Mouse (Mus musculus): ENCODE results near the gene Npdc1. TPM values are rescaled to one million over a fixed set of nuclear protein-coding genes. Genes with fewer than 3 reads are reported as not detected.

The Npdc1 gene
- total and polyA plus RNA-seq, 3 experiments: not detected

- TF ChIP-seq ZMIZ1 (IDR thresholded peaks at IDR 0.05; ENCODE audit: low read depth, low read length) (no peak), USF1 (IDR thresholded peaks at IDR 0.05; ENCODE audit: low read depth, low read length) (no peak)
Measured at GRCm38 (mm10) chr2:25402377-25402971, 3.3 kb downstream of the Npdc1 start (continued).

- no peak overlapping the region for H3K9ac ChIP-seq (ENCODE audit: control insufficient read depth, low read depth, low read length, poor library complexity, severe bottlenecking)
Measured at GRCm38 (mm10) chr2:25402972-25403601, 3.9 kb downstream of the Npdc1 start.

GRCm38 (mm10) chr2:25403994-25404393 is 4.8 kb downstream of the Npdc1 start:
- no peak for TF ChIP-seq UBTF (IDR thresholded peaks at IDR 0.05; ENCODE audit: borderline replicate concordance, insufficient read depth, low read depth, low read length)
- TF ChIP-seq ZMIZ1 (IDR thresholded peaks at IDR 0.05; ENCODE audit: low read depth, low read length): no peak
- no peak for TF ChIP-seq SIN3A (IDR thresholded peaks at IDR 0.05; ENCODE audit: low read length)
- no peak for TF ChIP-seq POLR2A (IDR thresholded peaks at IDR 0.05; ENCODE audit: control insufficient read depth in 1 of 2, insufficient read depth in 1 of 2, low read depth in 1 of 2, low read length in 2 of 2, poor library complexity in 1 of 2)
- TF ChIP-seq ZNF384 (IDR thresholded peaks at IDR 0.05; ENCODE audit: low read depth, low read length): no peak
- TF ChIP-seq CTCF (IDR thresholded peaks at IDR 0.05 in 2 of 3, conservative IDR thresholded peaks at IDR 0.05 in 1 of 3; ENCODE audit: control insufficient read depth in 1 of 3, insufficient read depth in 1 of 3, low read depth in 2 of 3, low read length in 3 of 3, poor library complexity in 1 of 3, severe bottlenecking in 1 of 3): no peak
- TF ChIP-seq GATA1 (IDR thresholded peaks at IDR 0.05; ENCODE audit: low read depth, low read length): no peak
- TF ChIP-seq POLR2AphosphoS5 (IDR thresholded peaks at IDR 0.05; ENCODE audit: borderline replicate concordance, low read depth, low read length): no peak
- no peak for TF ChIP-seq GABPA (IDR thresholded peaks at IDR 0.05; ENCODE audit: low read depth, low read length)
- TF ChIP-seq JUND (IDR thresholded peaks at IDR 0.05; ENCODE audit: low read depth, low read length): no peak
- no peaks in the 10 kb centered on the region for H3K79me2 ChIP-seq (ENCODE audit: control insufficient read depth, insufficient read depth, low read length, poor library complexity)

More at GRCm38 (mm10) chr2:25402972-25403601, 3.9 kb downstream of the Npdc1 start:
- no peaks in the 10 kb centered on the region for H3K36me3 ChIP-seq (ENCODE audit: control insufficient read depth in 1 of 2, insufficient read depth in 2 of 2, low read length in 2 of 2)
- TF ChIP-seq MEF2A (IDR thresholded peaks at IDR 0.05; ENCODE audit: extremely low read depth, insufficient replicate concordance, low read depth, low read length, poor library complexity, severe bottlenecking) (no peak), POLR2A (IDR thresholded peaks at IDR 0.05; ENCODE audit: control insufficient read depth in 1 of 2, insufficient read depth in 1 of 2, low read depth in 1 of 2, low read length in 2 of 2, poor library complexity in 1 of 2) (no peak), ZMIZ1 (IDR thresholded peaks at IDR 0.05; ENCODE audit: low read depth, low read length) (no peak), NRF1 (IDR thresholded peaks at IDR 0.05; ENCODE audit: insufficient read depth, low read depth, low read length, poor library complexity, severe bottlenecking) (no peak), SIN3A (IDR thresholded peaks at IDR 0.05; ENCODE audit: low read length) (no peak), MXI1 (IDR thresholded peaks at IDR 0.05; ENCODE audit: low read depth, low read length) (no peak)
- no peaks in the 10 kb centered on the region for H3K9me3 ChIP-seq (replicated peaks; ENCODE audit: insufficient read depth, low read length)
- H3K4me3 ChIP-seq (ENCODE audit: control insufficient read depth in 1 of 2, insufficient read depth in 1 of 2, low read depth in 2 of 2, low read length in 2 of 2): no peak overlapping the region
- peaks cover 0 to 3% of the 10 kb centered on the region in 2 experiments; a peak in 1 of 4 replicates for H3K27me3 ChIP-seq (ENCODE audit: control insufficient read depth in 1 of 2, insufficient read depth in 2 of 2, low read length in 2 of 2)
- H3K79me2 ChIP-seq (ENCODE audit: control insufficient read depth, insufficient read depth, low read length, poor library complexity): no peaks in the 10 kb centered on the region
- no peaks in the 10 kb centered on the region for H3K4me1 ChIP-seq (ENCODE audit: control insufficient read depth in 1 of 2, insufficient read depth in 2 of 2, low read length in 2 of 2)
- H3K27ac ChIP-seq (ENCODE audit: control insufficient read depth, low read depth, low read length): no peak overlapping the region
- no peak for DNase-seq (ENCODE audit: low read depth, low spot score)

More at GRCm38 (mm10) chr2:25403994-25404393, 4.8 kb downstream of the Npdc1 start:
- Histone ChIP-seq H3K9ac (ENCODE audit: control insufficient read depth, low read depth, low read length, poor library complexity, severe bottlenecking) (no peak overlapping the region), H3K36me3 (ENCODE audit: control insufficient read depth in 1 of 2, insufficient read depth in 2 of 2, low read length in 2 of 2) (no peaks in the 10 kb centered on the region), H3K9me3 (replicated peaks; ENCODE audit: insufficient read depth, low read length) (no peaks in the 10 kb centered on the region), H3K27ac (ENCODE audit: control insufficient read depth, low read depth, low read length) (no peak overlapping the region), H3K4me3 (ENCODE audit: control insufficient read depth in 1 of 2, insufficient read depth in 1 of 2, low read depth in 2 of 2, low read length in 2 of 2) (no peak overlapping the region), H3K27me3 (ENCODE audit: control insufficient read depth in 1 of 2, insufficient read depth in 2 of 2, low read length in 2 of 2) (0 out of 4 replicates have a peak, but pooled peaks cover 0 to under 1% of the 10 kb centered on the region in 2 experiments), H3K4me1 (ENCODE audit: control insufficient read depth in 1 of 2, insufficient read depth in 2 of 2, low read length in 2 of 2) (no peaks in the 10 kb centered on the region)
- DNase-seq (ENCODE audit: low read depth, low spot score): no peak
